Mouse (Mus musculus) C2C12 (cell line): ENCODE measurements around the gene Gfra1.

Experiments
- CEBPB ChIP-seq: IDR thresholded peaks from one replicate; pipeline ENCODE4 v1.6.1; 2011; ENCODE audit warnings: low read depth, mild to moderate bottlenecking, control low read depth, moderate library complexity
- CTCF ChIP-seq: IDR thresholded peaks from one replicate; pipeline ENCODE4 v1.5.1; 2011; ENCODE audit not compliant: control insufficient read depth, insufficient read depth, insufficient read length
- FOSL1 ChIP-seq: IDR thresholded peaks from one replicate; pipeline ENCODE4 v1.8.0; 2011; ENCODE audit warnings: mild to moderate bottlenecking, low read length; ENCODE audit not compliant: poor library complexity, insufficient read depth, severe bottlenecking
- MAX ChIP-seq: IDR thresholded peaks from one replicate; pipeline ENCODE4 v1.6.1; 2011; ENCODE audit warnings: mild to moderate bottlenecking, control low read depth
- MYOD1 ChIP-seq: IDR thresholded peaks from one replicate; pipeline ENCODE4 v1.6.1; 2011; ENCODE audit warnings: low read depth; ENCODE audit not compliant: control insufficient read depth, insufficient read length
- MYOG ChIP-seq: IDR thresholded peaks from one replicate; pipeline ENCODE4 v1.6.1; 2011; ENCODE audit not compliant: control insufficient read depth, insufficient read length; ENCODE audit errors: extremely low read depth
- USF1 ChIP-seq: IDR thresholded peaks from one replicate; pipeline ENCODE4 v1.6.1; 2011; ENCODE audit warnings: low read depth, mild to moderate bottlenecking, control low read depth, moderate library complexity

- TF ChIP-seq CTCF = no peak
- TF ChIP-seq MAX = no peak
- no peak for TF ChIP-seq MYOG
- no peak for TF ChIP-seq MYOD1
- TF ChIP-seq CEBPB = no peak
- TF ChIP-seq FOSL1 = no peak
- TF ChIP-seq USF1 = no peak
These were observed 261.8 kb downstream of the Gfra1 start for GRCm38 (mm10) chr19:58193733-58194456.
